Mouse (Mus musculus): Measurements from ENCODE around the gene C1s1. TPM values are rescaled to one million over a fixed set of nuclear protein-coding genes. Genes with fewer than 3 reads are reported as not detected.
"Not testable (repeated sequence)": the region's sequence is repeated elsewhere in the genome, so short reads cannot be mapped to it uniquely, and the experiment has no call there.

Gene C1s1
- polyA plus RNA-seq, 1 experiment from 2014 or later: 9.9 TPM

DNA sequence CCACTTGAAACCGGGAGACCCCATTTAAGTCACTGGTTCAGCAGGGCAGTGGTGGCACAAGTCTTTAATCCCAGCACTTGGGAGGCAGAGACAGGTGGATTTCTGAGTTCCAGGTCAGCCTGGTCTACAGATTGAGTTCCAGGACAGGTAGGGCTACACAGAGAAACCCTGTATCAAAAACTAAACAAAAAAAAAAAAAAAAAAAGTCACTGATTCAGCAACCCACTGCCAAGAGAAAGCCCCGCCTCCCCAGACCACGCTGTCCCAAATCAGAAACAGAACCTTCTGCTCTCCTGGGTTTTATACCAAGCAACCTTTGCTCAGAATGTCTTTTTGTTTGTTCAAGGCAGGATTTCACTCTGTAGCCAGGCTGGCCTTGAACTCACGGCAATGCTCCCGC lies 33.0 kb downstream of the C1s1 start:
- not testable (repeated sequence) for H3K9me3 ChIP-seq; H3K4me2 ChIP-seq; H3K4me1 ChIP-seq; H3K36me3 ChIP-seq; ATAC-seq (ENCODE audit: insufficient read depth, low FRiP score, low read depth); H3K27ac ChIP-seq; H3K4me3 ChIP-seq (replicated peaks); H3K27me3 ChIP-seq (replicated peaks); H3K9ac ChIP-seq
- 86% methylated on average over 5 of the region's 5 CpGs for WGBS

GRCm38 (mm10) chr6:124508292-124508691 lies 33.9 kb downstream of the C1s1 start:
- no peaks in the 10 kb centered on the region for H3K36me3 ChIP-seq
- H3K9me3 ChIP-seq: no peaks in the 10 kb centered on the region
- H3K4me1 ChIP-seq: no peaks in the 10 kb centered on the region
- ATAC-seq (ENCODE audit: insufficient read depth, low FRiP score, low read depth): no peak
- no peak overlapping the region for H3K4me2 ChIP-seq
- WGBS: 76% methylated on average over 10 of the region's 10 CpGs
- H3K27me3 ChIP-seq (replicated peaks): no peaks in the 10 kb centered on the region
- H3K4me3 ChIP-seq (replicated peaks): no peak overlapping the region
- no peak overlapping the region for H3K9ac ChIP-seq
- H3K27ac ChIP-seq: no peak overlapping the region

DNA sequence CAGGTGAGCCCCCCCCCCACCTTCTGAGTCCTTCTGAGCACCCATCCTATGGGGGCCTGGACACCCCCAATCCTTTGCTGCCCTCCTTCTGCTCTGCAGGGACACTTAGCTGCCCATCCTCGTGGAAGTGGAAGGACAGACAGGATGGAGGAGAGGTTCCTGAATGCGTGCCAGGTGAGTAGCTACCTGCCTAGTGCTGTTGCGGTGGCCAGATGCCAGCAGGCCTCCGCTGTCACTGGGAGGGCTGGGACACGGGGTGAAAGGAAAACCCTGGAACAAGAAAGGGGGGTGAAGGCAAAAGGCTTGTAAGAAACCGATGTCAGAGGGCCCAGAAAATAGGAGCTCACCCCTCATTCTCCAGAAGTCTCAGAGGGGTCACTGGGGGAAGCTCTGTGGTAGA lies 35.2 kb downstream of the C1s1 start:
- no peak overlapping the region for H3K9ac ChIP-seq
- H3K4me1 ChIP-seq: no peaks in the 10 kb centered on the region
- no peaks in the 10 kb centered on the region for H3K36me3 ChIP-seq
- no peak overlapping the region for H3K4me2 ChIP-seq
- WGBS: 77% methylated on average over 6 of the region's 6 CpGs
- ATAC-seq (ENCODE audit: insufficient read depth, low FRiP score, low read depth): no peak
- H3K4me3 ChIP-seq (replicated peaks): no peak overlapping the region
- H3K27ac ChIP-seq: no peak overlapping the region
- no peaks in the 10 kb centered on the region for H3K27me3 ChIP-seq (replicated peaks)
- H3K9me3 ChIP-seq: no peaks in the 10 kb centered on the region

- no peak overlapping the region for H3K4me2 ChIP-seq
- H3K27ac ChIP-seq: no peak overlapping the region
- no peaks in the 10 kb centered on the region for H3K9me3 ChIP-seq
- no peak overlapping the region for H3K4me3 ChIP-seq (replicated peaks)
- no peaks in the 10 kb centered on the region for H3K4me1 ChIP-seq
- no peaks in the 10 kb centered on the region for H3K36me3 ChIP-seq
- no peak for ATAC-seq (ENCODE audit: insufficient read depth, low FRiP score, low read depth)
- WGBS: 75% methylated on average over 4 of the region's 4 CpGs
- H3K9ac ChIP-seq: no peak overlapping the region
- H3K27me3 ChIP-seq (replicated peaks): no peaks in the 10 kb centered on the region
Observed at GRCm38 (mm10) chr6:124505028-124505427, 37.1 kb downstream of the C1s1 start.

DNA sequence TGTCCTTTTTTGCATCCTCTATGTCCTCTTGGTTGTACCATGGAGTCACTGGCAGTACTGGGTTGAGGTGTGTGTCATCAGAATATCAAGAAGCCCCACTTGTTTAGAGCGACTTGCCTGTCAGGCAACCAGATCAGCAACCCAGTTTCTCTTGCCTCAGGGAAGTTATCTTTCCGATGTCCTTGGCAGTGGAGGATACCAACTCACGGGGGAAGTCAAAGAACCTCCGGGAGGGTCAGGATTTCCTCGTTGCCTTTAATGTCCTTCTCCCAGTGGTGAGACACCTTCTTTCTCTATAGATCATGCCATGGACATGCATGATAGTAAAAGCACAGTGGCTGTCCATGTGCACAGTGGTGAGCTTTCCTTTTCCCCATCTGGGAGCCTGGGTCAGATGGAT lies 40.1 kb downstream of the C1s1 start:
- H3K9me3 ChIP-seq: no peaks in the 10 kb centered on the region
- 85% methylated on average over 5 of the region's 5 CpGs for WGBS
- H3K4me3 ChIP-seq (replicated peaks): no peak overlapping the region
- no peak overlapping the region for H3K4me2 ChIP-seq
- H3K27ac ChIP-seq: no peak overlapping the region
- H3K36me3 ChIP-seq: no peaks in the 10 kb centered on the region
- ATAC-seq (ENCODE audit: insufficient read depth, low FRiP score, low read depth): no peak
- no peaks in the 10 kb centered on the region for H3K27me3 ChIP-seq (replicated peaks)
- H3K9ac ChIP-seq: no peak overlapping the region
- H3K4me1 ChIP-seq: no peaks in the 10 kb centered on the region

DNA sequence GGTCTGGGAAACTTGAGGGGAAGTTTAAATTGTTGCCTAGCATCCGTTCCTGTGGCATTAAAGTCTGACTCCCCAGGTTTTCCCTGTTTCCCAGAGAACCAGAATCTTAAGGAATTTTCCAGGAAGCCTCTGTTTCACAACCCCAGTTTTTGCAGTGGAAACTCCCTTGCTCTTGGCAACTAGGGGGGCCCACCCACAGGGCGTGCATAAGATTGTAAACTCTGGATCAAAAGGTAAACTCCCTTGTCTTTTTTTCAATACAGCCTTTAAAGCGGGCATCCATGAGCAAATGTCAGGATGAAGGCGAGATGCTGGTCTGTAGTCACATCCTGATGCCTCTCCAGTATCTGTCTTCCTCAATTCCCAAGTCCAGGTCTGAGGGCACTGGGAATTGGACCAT lies 40.7 kb downstream of the C1s1 start:
- 73% methylated on average over 4 of the region's 4 CpGs for WGBS
- no peaks in the 10 kb centered on the region for H3K36me3 ChIP-seq
- H3K4me2 ChIP-seq: no peak overlapping the region
- no peak overlapping the region for H3K9ac ChIP-seq
- H3K4me1 ChIP-seq: no peaks in the 10 kb centered on the region
- H3K4me3 ChIP-seq (replicated peaks): no peak overlapping the region
- no peak for ATAC-seq (ENCODE audit: insufficient read depth, low FRiP score, low read depth)
- no peaks in the 10 kb centered on the region for H3K27me3 ChIP-seq (replicated peaks)
- no peaks in the 10 kb centered on the region for H3K9me3 ChIP-seq
- no peak overlapping the region for H3K27ac ChIP-seq

DNA sequence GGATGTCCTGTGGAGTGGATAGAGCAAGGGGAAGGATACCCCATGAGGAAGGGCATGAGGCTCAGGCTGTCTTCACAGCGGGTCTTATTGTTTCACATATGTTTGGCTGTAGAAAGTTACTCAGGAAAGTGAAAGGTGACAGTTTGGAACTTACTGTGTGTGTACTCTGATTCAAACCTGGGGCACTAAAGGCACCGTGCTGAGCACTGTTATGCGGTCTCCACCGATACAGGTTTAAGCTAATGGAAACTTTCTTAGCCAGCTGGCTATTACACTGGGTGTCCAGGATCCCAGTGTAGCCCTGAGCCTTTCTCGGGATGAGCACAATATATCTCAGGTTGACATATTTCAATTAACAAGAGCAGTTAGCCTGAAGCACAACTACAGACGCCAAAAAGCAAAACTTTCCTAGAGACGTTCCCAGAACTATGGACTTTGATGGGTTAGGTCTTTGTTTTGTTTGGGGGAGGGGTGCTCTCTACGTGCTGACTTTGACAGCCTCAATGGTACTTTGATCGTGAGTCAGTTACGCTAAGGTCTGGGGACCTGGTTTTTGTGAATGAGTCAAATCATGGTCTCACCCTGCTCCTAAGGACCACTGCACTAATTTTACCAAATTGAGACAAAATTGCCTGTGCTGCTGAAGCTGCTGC lies 42.1 kb downstream of the C1s1 start:
- no peak overlapping the region for H3K4me2 ChIP-seq
- WGBS: 43% methylated on average over 10 of the region's 10 CpGs
- no peaks in the 10 kb centered on the region for H3K27me3 ChIP-seq (replicated peaks)
- H3K9ac ChIP-seq: no peak overlapping the region
- H3K9me3 ChIP-seq: no peaks in the 10 kb centered on the region
- no peak overlapping the region for H3K4me3 ChIP-seq (replicated peaks)
- no peaks in the 10 kb centered on the region for H3K4me1 ChIP-seq
- no peak overlapping the region for H3K27ac ChIP-seq
- ATAC-seq (ENCODE audit: insufficient read depth, low FRiP score, low read depth): no peak
- H3K36me3 ChIP-seq: no peaks in the 10 kb centered on the region

GRCm38 (mm10) chr6:124496054-124496453 lies 46.1 kb downstream of the C1s1 start:
- H3K9ac ChIP-seq: no peak overlapping the region
- ATAC-seq (ENCODE audit: insufficient read depth, low FRiP score, low read depth): no peak
- H3K4me2 ChIP-seq: no peak overlapping the region
- no peak overlapping the region for H3K27ac ChIP-seq
- no peak overlapping the region for H3K4me3 ChIP-seq (replicated peaks)
- no peaks in the 10 kb centered on the region for H3K9me3 ChIP-seq
- no peaks in the 10 kb centered on the region for H3K27me3 ChIP-seq (replicated peaks)
- no peaks in the 10 kb centered on the region for H3K36me3 ChIP-seq
- WGBS: 88% methylated on average over 5 of the region's 5 CpGs
- no peaks in the 10 kb centered on the region for H3K4me1 ChIP-seq

DNA sequence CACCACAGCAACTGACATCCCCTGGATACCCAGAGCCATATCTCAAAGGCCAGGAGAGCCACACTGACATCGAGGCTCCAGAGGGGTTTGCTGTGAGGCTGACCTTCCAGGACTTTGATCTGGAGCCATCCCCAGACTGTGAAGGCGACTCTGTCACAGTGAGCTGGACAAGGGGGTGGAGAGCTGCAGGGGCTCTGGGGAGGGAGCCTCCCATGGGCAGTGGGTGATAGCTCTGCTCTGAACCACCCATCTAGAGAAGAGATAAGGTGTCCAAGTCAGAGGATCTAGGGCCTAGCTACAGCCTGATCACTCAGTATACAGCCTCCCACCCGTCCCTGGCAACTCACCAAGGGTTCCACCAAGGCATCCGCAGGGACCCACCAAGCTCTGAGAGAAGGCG lies 48.3 kb downstream of the C1s1 start:
- no peak overlapping the region for H3K9ac ChIP-seq
- no peaks in the 10 kb centered on the region for H3K4me1 ChIP-seq
- H3K4me2 ChIP-seq: no peak overlapping the region
- H3K36me3 ChIP-seq: no peaks in the 10 kb centered on the region
- H3K27ac ChIP-seq: peak overlapping the region; percentile 23; the same call in 1 of the 2 replicates
- no peak overlapping the region for H3K4me3 ChIP-seq (replicated peaks)
- ATAC-seq (ENCODE audit: insufficient read depth, low FRiP score, low read depth): no peak; the same call in 1 of the 2 replicates
- H3K27me3 ChIP-seq (replicated peaks): no peaks in the 10 kb centered on the region
- WGBS: 69% methylated on average over 5 of the region's 5 CpGs
- no peaks in the 10 kb centered on the region for H3K9me3 ChIP-seq

- ATAC-seq (ENCODE audit: insufficient read depth, low FRiP score, low read depth): peak; percentile 92
- peak within 1 kb of the TSS; percentile 23; the same call in 1 of the 2 replicates for H3K27ac ChIP-seq
- no peak within 1 kb of the TSS for H3K4me2 ChIP-seq
- no peak within 1 kb of the TSS for H3K9ac ChIP-seq
- no peaks in the 10 kb centered on the region for H3K36me3 ChIP-seq
- no peak within 1 kb of the TSS for H3K4me3 ChIP-seq (replicated peaks)
- H3K4me1 ChIP-seq: no peaks in the 10 kb centered on the region
- WGBS: 36% methylated on average over 2 of the region's 4 CpGs
- H3K9me3 ChIP-seq: no peaks in the 10 kb centered on the region
- H3K27me3 ChIP-seq (replicated peaks): no peaks in the 10 kb centered on the region
Observed at GRCm38 (mm10) chr6:124492842-124493561, 49.2 kb downstream of the C1s1 start, which contains the start of gene C1rl. TSS of gene C1rl (plus strand) at chr6:124493113.

DNA sequence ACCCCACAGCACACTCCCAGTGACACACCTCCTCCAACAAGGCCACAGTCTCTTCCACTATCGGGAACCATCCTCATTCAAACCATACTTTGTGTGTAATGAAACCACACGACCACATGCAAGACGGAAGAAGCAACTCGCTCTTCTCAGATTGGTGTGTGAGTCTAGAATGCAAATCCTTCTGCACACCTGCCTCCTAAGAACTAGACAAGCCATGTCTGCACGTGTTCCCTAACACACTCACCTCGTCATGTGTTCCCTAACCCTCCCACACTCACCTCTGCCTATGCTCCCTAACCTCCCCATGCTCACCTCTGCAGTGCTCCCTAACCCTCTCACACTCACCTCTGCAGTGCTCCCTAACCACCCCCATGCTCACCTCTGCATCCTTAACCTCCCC lies 50.7 kb downstream of the C1s1 start:
- Histone ChIP-seq H3K9ac (no peak overlapping the region), H3K36me3 (no peaks in the 10 kb centered on the region), H3K9me3 (no peaks in the 10 kb centered on the region), H3K4me2 (no peak overlapping the region), H3K4me1 (no peaks in the 10 kb centered on the region), H3K27me3 (replicated peaks) (no peaks in the 10 kb centered on the region), H3K4me3 (replicated peaks) (no peak overlapping the region), H3K27ac (no peak overlapping the region)
- WGBS: 78% methylated on average over 6 of the region's 6 CpGs
- ATAC-seq (ENCODE audit: insufficient read depth, low FRiP score, low read depth): no peak

DNA sequence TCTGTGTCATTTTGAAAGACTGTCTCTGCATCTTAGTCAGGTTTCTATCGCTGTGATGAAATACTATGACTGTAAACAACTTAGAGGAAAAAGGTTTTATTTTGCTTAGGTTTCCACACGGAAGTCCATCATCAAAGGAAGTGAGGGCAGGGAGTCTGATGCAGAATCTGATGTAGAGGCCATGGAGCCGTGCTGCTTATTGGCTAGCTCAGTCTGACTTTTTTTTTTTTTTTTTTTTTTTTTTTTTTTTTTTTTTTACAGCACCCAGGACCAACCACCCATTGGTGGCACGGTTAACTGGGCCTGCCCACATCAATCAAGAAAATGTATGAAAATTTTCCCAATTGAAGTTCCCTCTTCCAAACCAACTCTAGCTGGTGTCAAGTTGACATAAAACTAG lies 53.2 kb downstream of the C1s1 start:
- Histone ChIP-seq H3K9me3 (no peaks in the 10 kb centered on the region), H3K9ac (no peak overlapping the region), H3K36me3 (no peaks in the 10 kb centered on the region), H3K27ac (no peak overlapping the region), H3K27me3 (replicated peaks) (no peaks in the 10 kb centered on the region), H3K4me3 (replicated peaks) (no peak overlapping the region), H3K4me2 (no peak overlapping the region), H3K4me1 (no peaks in the 10 kb centered on the region)
- 73% methylated on average over 4 of the region's 4 CpGs for WGBS
- ATAC-seq (ENCODE audit: insufficient read depth, low FRiP score, low read depth): no peak
